Mouse (Mus musculus) monocyte, adult 2 months (primary cell): ENCODE measurements around the gene Negr1.

Source experiments
- DNase-seq, 2 experiments: peaks; one replicate each; pipeline ENCODE4 v3.0.0; 2022; ENCODE audit warnings: low spot score in 2 of 2, low read depth in 1 of 2

Negr1 gene

DNA sequence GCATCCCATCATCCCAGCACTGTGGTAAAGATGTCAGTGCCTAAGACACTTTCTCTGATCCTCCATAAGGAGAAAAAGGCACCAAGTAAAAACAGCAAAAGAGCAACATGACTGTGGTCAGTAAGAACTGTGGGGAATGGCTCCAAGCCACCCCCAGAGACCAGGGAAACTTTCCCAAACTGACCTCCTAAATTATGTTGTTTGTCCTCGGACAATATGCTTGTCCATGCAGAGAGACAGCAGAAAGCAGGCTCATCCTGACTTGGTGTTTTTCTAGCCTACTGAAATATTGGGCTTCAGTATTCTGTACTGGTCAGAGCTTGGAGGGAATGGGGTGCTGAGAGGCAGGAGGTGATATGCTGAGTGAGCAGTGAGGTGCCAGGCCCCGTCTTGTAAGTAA, 647.8 kb downstream of the Negr1 start:
- no peak for DNase-seq

- DNase-seq, result no peak
Measured at GRCm38 (mm10) chr3:157215937-157216719, 654.5 kb downstream of the Negr1 start.

- no peak for DNase-seq
Measured at GRCm38 (mm10) chr3:157217794-157218193, 656.2 kb downstream of the Negr1 start.

GRCm38 (mm10) chr3:157224920-157225319, 663.3 kb downstream of the Negr1 start:
- no peak for DNase-seq

DNA sequence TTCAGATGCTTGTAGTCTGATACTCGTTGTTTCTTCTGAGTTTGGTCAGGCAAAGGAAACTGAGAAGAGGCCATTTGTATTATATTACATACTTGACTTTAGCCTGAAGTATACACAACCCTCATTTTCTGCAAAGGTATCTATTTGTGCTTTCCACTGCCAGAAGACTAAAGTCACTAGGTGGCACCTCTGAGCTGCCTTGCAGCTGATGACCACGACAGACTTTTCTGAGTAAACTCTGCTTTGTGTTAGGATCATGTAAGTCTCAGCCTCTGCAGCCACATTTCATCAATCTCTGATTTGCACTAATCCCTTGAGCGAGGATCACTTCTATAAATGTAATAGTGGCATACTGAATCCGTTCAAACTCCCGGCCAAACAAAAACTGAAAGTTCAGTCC, 671.1 kb downstream of the Negr1 start:
- DNase-seq, result no peak

DNA sequence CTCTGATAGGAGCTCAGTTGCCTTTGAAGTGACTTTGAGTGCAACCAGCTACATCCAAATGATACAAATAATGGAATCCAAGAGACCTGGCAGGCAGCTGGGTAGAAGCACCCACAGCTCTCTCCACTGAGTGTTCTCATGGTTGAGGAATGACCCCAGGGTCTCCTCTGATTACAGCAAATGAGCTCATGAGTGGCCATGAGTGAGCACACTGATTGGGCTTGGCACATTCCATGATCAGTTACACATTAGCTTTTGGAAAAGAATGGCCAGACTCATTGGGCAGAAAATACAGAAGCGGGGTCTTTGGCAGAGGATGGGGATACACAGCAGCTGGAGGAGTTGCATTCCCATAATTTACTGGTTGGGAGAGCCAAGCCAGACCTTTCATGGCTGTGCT, 678.6 kb downstream of the Negr1 start:
- DNase-seq, result no peak

DNA sequence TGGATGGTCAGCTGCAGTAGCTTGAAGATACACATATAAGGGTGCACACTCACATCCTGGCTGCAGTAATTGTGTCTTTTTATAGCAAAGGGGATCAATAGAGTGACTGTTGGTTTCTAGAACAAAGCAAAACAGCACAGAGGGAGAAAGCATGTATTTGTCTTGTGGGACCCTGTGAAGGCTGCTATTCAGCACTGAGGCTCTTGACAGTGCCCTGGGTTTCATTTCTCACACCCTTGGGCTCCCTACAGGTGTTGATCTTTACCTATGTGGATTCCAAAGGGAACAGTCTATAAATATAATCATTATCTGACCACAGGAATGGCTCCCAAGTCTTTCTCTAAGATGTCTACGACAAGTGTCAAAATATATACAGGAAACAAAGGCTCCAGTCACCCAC, 693.9 kb downstream of the Negr1 start:
- DNase-seq, result no peak

DNA sequence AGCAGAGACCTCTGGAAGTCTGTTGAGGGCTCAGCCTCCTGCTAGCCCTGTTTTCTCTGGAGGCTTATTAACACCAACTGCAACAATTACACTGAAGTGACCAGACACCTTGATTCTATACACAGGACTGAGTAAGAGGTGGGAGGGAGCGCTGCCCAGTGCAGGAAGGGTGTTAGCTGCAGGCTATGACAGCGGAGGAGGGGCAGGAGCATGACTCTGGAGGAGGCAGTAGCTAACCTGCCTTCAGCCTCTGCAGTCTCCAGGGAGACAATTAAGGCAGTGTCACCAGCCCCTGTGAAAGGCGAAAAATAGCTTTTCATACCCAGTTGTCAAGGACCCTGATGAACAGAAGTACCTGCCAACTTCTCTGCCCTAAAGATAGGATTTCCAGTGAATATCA, 694.3 kb downstream of the Negr1 start:
- DNase-seq, result no peak

GRCm38 (mm10) chr3:157268742-157269141, 707.1 kb downstream of the Negr1 start:
- no peak for DNase-seq

DNA sequence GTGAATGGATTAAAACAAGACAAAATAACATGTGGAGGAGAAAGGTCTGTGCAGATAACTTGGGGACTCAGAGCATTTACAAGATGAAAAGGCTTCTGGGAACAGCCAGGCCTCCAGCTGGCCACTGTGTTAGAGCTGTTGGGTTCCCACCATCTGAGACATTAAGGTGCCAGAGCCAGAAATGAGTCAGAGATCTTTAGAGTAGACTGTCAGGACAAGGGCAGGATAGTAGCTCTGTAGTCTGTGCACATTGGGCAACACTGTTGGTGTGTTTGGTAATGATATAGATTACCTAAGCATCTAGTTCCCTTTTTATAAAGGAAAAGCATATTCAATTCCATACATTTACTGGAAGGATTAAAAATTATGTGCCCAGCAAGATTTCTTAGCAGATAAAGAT, 710.8 kb downstream of the Negr1 start:
- DNase-seq, result no peak

DNA sequence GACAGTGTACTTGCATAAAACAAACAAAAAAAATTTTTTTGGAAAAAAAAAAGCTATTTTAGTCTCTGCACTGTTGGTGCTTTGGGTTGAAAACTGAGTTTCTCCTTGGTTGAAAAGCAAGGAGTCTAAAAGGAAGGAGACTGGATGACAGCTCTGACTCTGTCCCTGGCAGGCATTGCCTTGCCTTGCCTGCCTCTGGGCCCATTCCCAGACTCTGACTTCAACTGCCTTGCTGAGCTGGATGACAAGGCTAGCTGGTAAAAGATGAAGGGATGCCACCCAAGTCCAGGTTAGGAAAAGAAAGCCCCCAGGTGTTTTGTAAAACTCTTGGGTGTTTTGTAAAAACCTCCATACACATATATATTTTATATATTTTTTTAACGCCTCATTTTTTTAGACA, 712.5 kb downstream of the Negr1 start:
- DNase-seq, result no peak

DNA sequence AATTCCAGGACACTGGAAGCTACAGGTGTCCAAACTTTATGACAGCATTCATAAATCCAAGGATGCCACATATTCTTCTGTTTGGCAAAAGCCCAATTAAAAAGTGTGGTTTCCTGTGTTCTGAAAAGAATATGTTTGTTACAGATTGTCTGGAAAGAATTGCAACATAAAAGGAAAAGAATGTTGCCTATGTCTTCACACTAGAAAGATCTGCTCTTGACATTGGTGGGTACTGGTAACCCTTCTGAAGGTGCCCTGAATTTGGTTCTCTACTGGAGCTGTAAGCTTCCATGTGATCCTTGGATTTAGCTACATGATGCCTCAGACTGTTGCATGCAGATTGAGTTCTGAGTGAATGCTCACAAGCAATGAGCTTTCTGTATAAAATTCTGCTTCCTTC, 718.1 kb downstream of the Negr1 start:
- DNase-seq, result no peak

DNA sequence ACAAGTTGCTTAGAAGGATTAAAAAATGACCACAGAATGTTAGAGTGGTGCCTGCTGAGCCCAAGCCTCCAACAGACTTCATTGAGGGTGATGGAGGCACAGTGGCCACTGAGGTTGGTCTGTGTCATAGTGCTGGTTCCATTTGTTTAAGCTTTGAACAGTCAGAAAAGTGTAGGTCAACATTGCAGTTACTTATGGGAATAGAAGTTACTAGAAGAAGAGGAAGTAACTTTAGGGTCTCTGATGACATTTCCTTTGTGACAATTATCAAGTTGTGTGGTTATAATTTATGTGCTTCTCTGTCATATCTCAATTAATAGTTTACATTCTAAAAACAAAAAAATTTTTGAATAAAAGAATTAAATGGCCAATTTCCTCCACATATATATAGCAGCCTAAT, 719.7 kb downstream of the Negr1 start:
- no peak for DNase-seq

GRCm38 (mm10) chr3:157291286-157291685, 729.7 kb downstream of the Negr1 start:
- DNase-seq, result no peak

- no peak for DNase-seq
Measured at GRCm38 (mm10) chr3:157297216-157297615, 735.6 kb downstream of the Negr1 start.

DNA sequence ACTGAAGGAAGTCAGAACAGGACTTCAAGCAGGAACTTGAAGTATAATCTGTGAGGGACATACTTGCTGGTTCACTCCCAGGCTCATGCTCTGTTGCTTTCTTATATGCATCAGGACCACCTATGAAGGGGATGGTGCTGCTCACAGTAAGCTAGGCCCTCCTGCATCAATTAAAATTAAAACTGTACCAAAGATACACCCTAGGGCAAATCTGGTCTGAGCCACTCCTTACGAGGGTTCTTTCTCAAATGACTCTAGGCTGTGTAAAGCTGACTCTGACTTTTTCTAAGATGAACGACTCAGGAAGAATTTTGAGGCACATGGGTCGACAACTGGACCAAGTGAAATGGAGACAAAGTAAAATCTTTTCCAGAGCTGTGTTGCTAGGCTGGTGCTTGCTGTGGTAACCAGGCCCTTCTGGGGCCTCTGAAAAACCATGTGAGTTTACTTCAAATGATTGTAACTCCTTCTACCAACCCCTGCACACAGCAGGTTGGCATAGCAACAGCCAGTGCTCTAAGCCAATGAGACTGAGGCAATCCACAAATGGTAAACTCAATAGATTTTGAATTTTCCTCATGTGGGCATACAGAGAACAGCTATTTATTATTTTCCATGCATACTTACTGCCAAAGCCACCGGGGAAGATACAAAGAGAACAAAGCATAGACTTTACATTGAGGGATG, 742.0 kb downstream of the Negr1 start:
- no peak for DNase-seq

- DNase-seq, result no peak
Measured at GRCm38 (mm10) chr3:157321081-157321573, 759.5 kb downstream of the Negr1 start.

DNA sequence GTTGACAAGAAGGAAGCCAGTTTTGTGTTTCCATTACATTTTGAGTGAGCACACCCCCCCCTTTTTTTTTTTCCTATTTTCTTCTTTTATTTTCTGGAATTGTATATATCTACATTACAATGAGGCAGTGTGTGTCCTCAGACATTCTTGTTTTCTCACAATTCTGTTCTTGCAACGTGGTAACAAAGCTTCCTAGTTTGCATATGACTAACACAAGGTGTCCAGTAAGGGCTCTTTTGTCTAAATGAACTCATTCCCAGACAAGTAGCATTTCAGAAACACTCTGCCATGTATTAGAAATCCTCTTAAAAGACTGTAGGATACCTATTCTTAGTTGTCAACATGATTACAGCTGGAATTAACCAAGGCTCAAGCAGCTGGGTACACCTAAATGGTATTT, 760.2 kb downstream of the Negr1 start:
- DNase-seq, result no peak

DNA sequence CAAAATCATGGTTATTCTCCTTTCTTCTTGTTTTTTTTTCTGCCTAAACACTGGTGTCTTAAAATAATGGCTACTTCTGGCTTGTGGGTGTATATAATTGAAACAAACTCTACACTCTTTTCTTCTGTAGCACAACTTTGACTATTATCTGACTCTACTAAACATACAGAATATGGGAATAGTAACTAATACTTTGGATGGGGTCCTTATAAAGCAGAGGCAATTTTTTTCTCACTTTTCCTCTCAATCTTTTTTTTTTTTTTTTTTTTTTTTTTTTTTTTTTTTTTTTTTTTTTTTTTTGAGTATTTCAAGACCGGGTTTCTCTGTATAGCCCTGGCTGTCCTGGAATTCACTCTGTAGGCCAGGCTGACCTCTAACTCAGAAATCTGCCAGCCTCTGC, 772.6 kb downstream of the Negr1 start:
- no peak for DNase-seq

GRCm38 (mm10) chr3:157349480-157349879, 787.9 kb downstream of the Negr1 start:
- DNase-seq, result no peak

DNA sequence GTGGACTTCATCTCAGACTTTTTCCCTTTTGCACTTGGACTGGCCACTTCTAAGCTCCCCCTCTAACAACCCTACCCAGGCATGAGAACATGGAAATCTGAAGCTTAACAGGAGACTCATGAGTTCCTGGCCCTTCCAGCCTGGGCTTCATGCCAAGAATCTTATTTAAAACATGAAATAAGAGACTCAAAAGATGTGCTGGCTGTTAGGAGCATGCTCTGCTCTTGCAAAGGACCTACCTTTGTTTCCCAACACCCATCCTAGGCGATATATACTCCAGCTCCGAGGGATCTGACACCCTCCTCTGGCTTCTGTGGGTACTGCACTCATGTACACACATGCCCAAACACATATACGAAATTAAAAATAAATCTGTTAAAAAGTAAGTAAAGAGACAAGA, 797.3 kb downstream of the Negr1 start:
- no peak for DNase-seq

- no peak for DNase-seq
Measured at GRCm38 (mm10) chr3:157359840-157360239, 798.2 kb downstream of the Negr1 start.
